Mouse (Mus musculus) intestine, embryonic 14.5 days (tissue): Measurements from ENCODE around the gene Slc2a2. TPM values are rescaled to one million over a fixed set of nuclear protein-coding genes. Genes with fewer than 3 reads are reported as not detected.
A peak's percentile ranks its signal among the peaks of the same experiment; 100 is the strongest.
"Not testable (repeated sequence)": the region's sequence is repeated elsewhere in the genome, so short reads cannot be mapped to it uniquely, and the experiment has no call there.

ENCODE experiments used
- ATAC-seq: fragments of 200-750 bp; cut with Nextera tagmentation; replicated peaks from 2 replicates; pipeline ENCODE4 v1.8.0; 2017; ENCODE audit warnings: low read depth, moderate number of reproducible peaks, moderate TSS enrichment, moderate library complexity; ENCODE audit not compliant: low FRiP score, low TSS enrichment
- DNase-seq: peaks from one replicate; pipeline ENCODE4 v3.0.0-alpha.2; 2018; ENCODE audit warnings: low spot score
- H3K27ac ChIP-seq: fragments of 300-500 bp; sonication (generic); 2 replicates; pipeline ENCODE4 v1.5.1; 2014; ENCODE audit warnings: low read depth, mild to moderate bottlenecking, control low read depth
- H3K27me3 ChIP-seq: fragments of 300-500 bp; sonication (generic); replicated peaks from 2 replicates; pipeline ENCODE4 v1.6.1; 2014; ENCODE audit warnings: low read length, control low read depth; ENCODE audit not compliant: control insufficient read depth, insufficient read depth
- H3K36me3 ChIP-seq: fragments of 300-500 bp; sonication (generic); 2 replicates; pipeline ENCODE4 v1.6.1; 2014; ENCODE audit warnings: low read length, control low read depth; ENCODE audit not compliant: control insufficient read depth, insufficient read depth
- H3K4me1 ChIP-seq: fragments of 300-500 bp; sonication (generic); replicated peaks from 2 replicates; pipeline ENCODE4 v1.6.1; 2014; ENCODE audit warnings: low read length, control low read depth, mixed read lengths; ENCODE audit not compliant: control insufficient read depth, insufficient read depth
- H3K4me2 ChIP-seq: fragments of 300-500 bp; sonication (generic); 2 replicates; pipeline ENCODE4 v1.6.1; 2014; ENCODE audit warnings: low read length
- H3K4me3 ChIP-seq: fragments of 300-500 bp; sonication (generic); 2 replicates; pipeline ENCODE4 v1.5.1; 2014; ENCODE audit warnings: low read depth, low read length, control low read depth, mixed read lengths
- H3K9ac ChIP-seq: fragments of 300-500 bp; sonication (generic); 2 replicates; pipeline ENCODE4 v1.6.1; 2014; ENCODE audit warnings: mild to moderate bottlenecking, low read length
- H3K9me3 ChIP-seq: fragments of 300-500 bp; sonication (generic); 2 replicates; pipeline ENCODE4 v1.6.1; 2016; ENCODE audit warnings: low read length, control low read depth; ENCODE audit not compliant: control insufficient read depth
- WGBS: fragments of 180-500 bp; shearing (Covaris S2); extraction: QIAGEN DNeasy Blood & Tissue Kit; methylation state at CpG from one replicate; pipeline ENCODE4 v1.1.7; 2014; 5-methylcytosine and 5-hydroxymethylcytosine counted together
- polyA plus RNA-seq: library from polyadenylated mRNA; unstranded; fragments of >200 nt; fragmentation: Nextera tagmentation; extraction: Ambion mirVana; gene quantifications from 2 replicates; pipeline ENCODE4 v1.2.1, GENCODE M21; 2014

Gene Slc2a2
- polyA plus RNA-seq, 1 experiment from 2014 or later: 0.91 TPM

DNA sequence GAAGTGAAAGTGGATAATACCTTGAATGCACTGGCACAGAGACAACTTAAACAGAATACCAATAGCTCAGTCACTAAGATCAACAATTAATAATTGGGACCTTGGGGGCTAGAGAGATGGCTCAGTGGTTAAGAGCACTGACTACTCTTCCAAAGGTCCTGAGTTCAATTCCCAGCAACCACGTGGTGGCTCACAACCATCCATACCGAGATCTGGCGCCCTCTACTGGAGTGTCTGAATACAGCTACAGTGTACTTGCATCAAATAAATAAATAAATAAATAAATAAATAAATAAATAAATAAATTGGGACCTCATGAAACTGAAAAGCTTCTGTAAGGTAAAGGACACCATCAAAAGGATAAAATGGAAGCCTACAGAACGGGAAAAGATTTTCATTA, 75.2 kb downstream of the Slc2a2 start:
- H3K27me3 ChIP-seq, H3K9me3 ChIP-seq, H3K36me3 ChIP-seq, DNase-seq, H3K9ac ChIP-seq, H3K27ac ChIP-seq, H3K4me1 ChIP-seq, H3K4me2 ChIP-seq, H3K4me3 ChIP-seq, ATAC-seq: not testable (repeated sequence)
- whole genome bisulfite sequencing: 67% methylated on average over 4 of the region's 4 CpGs

DNA sequence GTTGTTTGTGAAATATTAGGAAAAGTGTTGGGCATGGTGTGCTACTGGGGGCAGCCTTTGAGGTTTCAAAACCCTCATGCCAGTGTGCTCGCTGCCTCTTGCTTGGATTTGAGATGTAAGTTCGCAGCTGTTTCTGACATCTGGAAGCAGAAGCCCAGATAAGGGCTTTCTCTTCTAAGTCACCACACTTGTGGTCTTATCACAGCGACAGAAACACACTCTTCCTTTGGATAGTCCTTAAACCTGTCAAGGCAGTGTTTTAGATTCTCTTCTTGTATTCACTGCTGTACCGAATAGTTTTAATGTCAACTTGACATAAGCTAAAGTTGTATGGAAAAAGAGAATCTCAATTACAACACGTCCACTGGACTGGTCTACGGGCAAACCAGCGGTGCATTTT, 77.7 kb downstream of the Slc2a2 start:
- no peak for ATAC-seq
- H3K9ac ChIP-seq: no peak overlapping the region
- no peaks in the 10 kb centered on the region for H3K4me1 ChIP-seq
- H3K36me3 ChIP-seq: no peaks in the 10 kb centered on the region
- no peak overlapping the region for H3K4me2 ChIP-seq
- no peaks in the 10 kb centered on the region for H3K9me3 ChIP-seq
- H3K27ac ChIP-seq: no peak overlapping the region
- no peak overlapping the region for H3K4me3 ChIP-seq
- 86% methylated on average over 7 of the region's 7 CpGs for WGBS
- DNase-seq: no peak
- H3K27me3 ChIP-seq: no peaks in the 10 kb centered on the region

DNA sequence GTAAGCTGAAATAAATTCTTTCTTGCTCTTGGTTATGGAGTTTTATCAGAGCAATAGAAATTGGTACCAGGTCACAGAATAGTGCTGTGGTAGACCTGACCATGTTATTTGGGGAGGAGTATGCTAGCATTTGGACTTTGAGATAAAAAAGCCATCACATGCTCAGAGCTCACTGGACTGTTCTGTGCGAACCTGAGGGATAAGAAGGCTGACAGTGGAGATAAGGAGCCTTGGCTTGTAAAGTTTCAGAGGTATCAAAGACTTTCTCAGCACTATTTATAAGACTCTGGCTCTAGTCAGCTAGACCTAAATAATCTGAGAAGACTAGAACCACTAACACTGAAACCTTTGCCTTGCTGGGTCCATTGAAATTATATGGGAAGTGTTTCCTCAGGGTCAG, 78.3 kb downstream of the Slc2a2 start:
- Histone ChIP-seq H3K9ac (no peak overlapping the region), H3K4me1 (no peaks in the 10 kb centered on the region), H3K4me3 (no peak overlapping the region), H3K4me2 (no peak overlapping the region), H3K27me3 (no peaks in the 10 kb centered on the region), H3K27ac (no peak overlapping the region), H3K9me3 (no peaks in the 10 kb centered on the region), H3K36me3 (no peaks in the 10 kb centered on the region)
- DNase-seq (no peak), ATAC-seq (no peak)
- WGBS: 82% methylated on average over 1 of the region's 1 CpGs

DNA sequence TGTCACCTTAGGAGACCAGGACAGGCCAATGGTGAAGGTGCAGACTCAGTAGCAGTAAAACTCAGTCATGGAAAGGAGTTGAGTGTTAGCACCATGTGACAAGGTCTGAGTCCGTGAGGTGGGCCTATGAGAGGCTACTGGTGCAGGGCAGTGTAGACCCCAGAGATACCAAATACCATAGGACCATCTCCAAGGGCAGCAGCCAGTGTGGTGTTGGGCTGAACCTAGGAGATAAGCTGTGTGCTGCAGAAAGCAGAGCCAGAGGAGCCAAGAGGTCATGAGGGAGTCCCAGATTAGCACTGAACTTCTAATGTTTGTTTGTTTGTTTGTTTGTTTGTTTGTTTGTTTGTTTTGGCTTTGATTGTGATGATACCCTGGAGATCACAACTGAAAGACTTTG, 78.8 kb downstream of the Slc2a2 start:
- no peak for DNase-seq
- WGBS: 79% methylated on average over 1 of the region's 1 CpGs
- no peak overlapping the region for H3K4me3 ChIP-seq

DNA sequence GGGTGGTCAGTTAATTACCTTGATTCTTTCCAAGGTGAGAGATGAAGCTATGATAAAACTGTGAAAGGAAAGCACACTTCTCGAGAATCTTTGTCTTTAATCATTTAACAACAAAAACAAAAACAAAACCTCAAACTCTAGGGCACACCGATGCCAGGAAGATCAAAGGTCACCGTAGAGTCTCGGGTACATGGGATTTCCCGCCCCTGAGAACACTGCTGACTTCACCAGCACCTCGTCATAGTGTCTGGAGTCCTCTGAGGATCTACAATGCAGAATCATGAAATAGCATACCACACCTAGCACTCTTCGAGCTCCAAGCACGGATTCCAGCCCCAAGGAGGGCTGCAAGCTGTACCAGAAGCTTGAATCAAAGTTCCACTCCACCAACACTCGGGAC, 82.8 kb downstream of the Slc2a2 start:
- ATAC-seq (peak; percentile 44), DNase-seq (no peak)
- Histone ChIP-seq H3K27ac (no peak overlapping the region), H3K4me1 (peaks cover 7% of the 10 kb centered on the region; the same call in 1 of the 2 replicates), H3K27me3 (0 out of 2 replicates have a peak, but pooled peaks cover 3% of the 10 kb centered on the region), H3K36me3 (no peaks in the 10 kb centered on the region), H3K9ac (no peak overlapping the region), H3K4me3 (peak overlapping the region; percentile 60), H3K9me3 (no peaks in the 10 kb centered on the region), H3K4me2 (peak overlapping the region; percentile 97)
- WGBS: 71% methylated on average over 9 of the region's 9 CpGs

More for the DNA sequence above, 78.8 kb downstream of the Slc2a2 start:
- no peak overlapping the region for H3K4me2 ChIP-seq
- H3K9me3 ChIP-seq: no peaks in the 10 kb centered on the region
- no peak overlapping the region for H3K27ac ChIP-seq
- no peak for ATAC-seq
- H3K36me3 ChIP-seq: no peaks in the 10 kb centered on the region
- 0 out of 2 replicates have a peak, but pooled peaks cover under 1% of the 10 kb centered on the region for H3K4me1 ChIP-seq
- no peaks in the 10 kb centered on the region for H3K27me3 ChIP-seq
- H3K9ac ChIP-seq: no peak overlapping the region

Other genes starting within 250 kb of the Slc2a2 start
- 7.0 and 8.3 TPM in 2 replicates for gene Eif5a2, start 83.4 kb downstream of the Slc2a2 start, polyA plus RNA-seq
- 513 and 539 TPM in 2 replicates for gene Rpl22l1, start 107.5 kb downstream of the Slc2a2 start, polyA plus RNA-seq
- gene Gm1527, start 194.7 kb downstream of the Slc2a2 start, polyA plus RNA-seq: not detected in 2 replicates